Mouse (Mus musculus): Measurements from ENCODE around the gene Gtf3c4. TPM values are rescaled to one million over a fixed set of nuclear protein-coding genes. Genes with fewer than 3 reads are reported as not detected.

The Gtf3c4 gene
- polyA plus RNA-seq (2017; shearing (Covaris generic)): 17.7 TPM

DNA sequence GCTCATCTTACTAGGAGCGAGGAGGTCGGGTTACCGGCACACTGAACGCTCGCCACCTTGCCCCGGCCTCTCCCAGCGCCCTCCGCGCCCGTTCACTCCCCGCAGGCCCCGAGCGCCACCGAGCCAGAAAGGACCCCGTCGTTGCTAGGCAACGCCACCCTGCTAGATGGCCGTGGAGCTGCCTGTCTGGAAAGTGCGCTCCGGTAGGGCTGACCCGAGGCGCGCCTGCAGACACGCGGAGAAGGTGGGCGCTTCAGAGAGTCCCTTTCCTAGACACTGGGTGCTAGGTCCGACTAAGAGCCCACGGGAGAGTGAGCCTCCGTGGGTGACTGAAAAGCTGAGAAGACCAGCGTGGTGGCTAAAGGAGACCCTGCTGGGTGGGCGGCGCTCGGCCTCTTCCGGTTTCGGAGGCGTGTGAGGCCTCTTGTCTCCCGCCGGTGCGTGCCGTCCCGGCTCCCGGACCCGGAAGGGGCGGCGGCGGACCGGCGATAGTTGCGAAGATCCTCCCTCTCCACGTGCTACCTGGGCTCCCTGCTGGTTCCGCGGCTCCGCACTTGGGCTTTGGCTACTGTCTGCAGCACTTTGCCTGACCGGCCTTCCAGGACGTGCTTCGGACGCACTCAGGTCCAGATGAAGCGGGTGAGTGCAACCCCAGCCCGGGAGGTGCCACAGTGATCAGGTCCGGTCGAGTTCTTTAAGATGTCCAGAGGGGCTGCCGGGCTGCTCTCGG, at the start of gene Gtf3c4, which contains the start of gene Ddx31:
Gene Gtf3c4 (minus strand): TSS at position 139 of the 730 bp plus-strand sequence.
Gene Ddx31 (plus strand): TSS at position 185 of the 730 bp plus-strand sequence.

Other genes with a start within 250 kb of the Gtf3c4 start
- not detected for gene Gfi1b, start 218.4 kb downstream of the Gtf3c4 start, polyA plus RNA-seq (2017; shearing (Covaris generic))
- 41.6 TPM for gene Tsc1, start 199.1 kb downstream of the Gtf3c4 start, polyA plus RNA-seq (2017; shearing (Covaris generic))
- gene Spaca9, start 140.6 kb downstream of the Gtf3c4 start, polyA plus RNA-seq (2017; shearing (Covaris generic)): not detected
- gene Ak8, start 140.2 kb downstream of the Gtf3c4 start, polyA plus RNA-seq (2017; shearing (Covaris generic)): not detected
- 29.3 TPM for gene Ddx31, start within 50 bp of the Gtf3c4 start, polyA plus RNA-seq (2017; shearing (Covaris generic))
- not detected for gene Barhl1, start 76.3 kb upstream of the Gtf3c4 start, polyA plus RNA-seq (2017; shearing (Covaris generic))
- gene Cfap77, start 214.7 kb upstream of the Gtf3c4 start, polyA plus RNA-seq (2017; shearing (Covaris generic)): 0.80 TPM
- 29.9 TPM for gene Ttf1, start 219.9 kb upstream of the Gtf3c4 start, polyA plus RNA-seq (2017; shearing (Covaris generic))

Measured in inflammation-experienced regulatory T-cells, adult 16 weeks (primary cell).